Mouse (Mus musculus) thymus, postnatal 0 days (tissue): ENCODE measurements around the gene Gabrr3. TPM values are rescaled to one million over a fixed set of nuclear protein-coding genes. Genes with fewer than 3 reads are reported as not detected.

Source experiments
- DNase-seq: peaks from one replicate; pipeline ENCODE4 v3.0.0-alpha.2; 2015; ENCODE audit warnings: low spot score
- polyA plus RNA-seq: library from polyadenylated mRNA; unstranded; fragments of >200 nt; fragmentation: Nextera tagmentation; extraction: Ambion mirVana; gene quantifications from 2 replicates; pipeline ENCODE4 v1.2.1, GENCODE M21; 2015

The Gabrr3 gene
- polyA plus RNA-seq, 1 experiment from 2014 or later = not detected

DNA sequence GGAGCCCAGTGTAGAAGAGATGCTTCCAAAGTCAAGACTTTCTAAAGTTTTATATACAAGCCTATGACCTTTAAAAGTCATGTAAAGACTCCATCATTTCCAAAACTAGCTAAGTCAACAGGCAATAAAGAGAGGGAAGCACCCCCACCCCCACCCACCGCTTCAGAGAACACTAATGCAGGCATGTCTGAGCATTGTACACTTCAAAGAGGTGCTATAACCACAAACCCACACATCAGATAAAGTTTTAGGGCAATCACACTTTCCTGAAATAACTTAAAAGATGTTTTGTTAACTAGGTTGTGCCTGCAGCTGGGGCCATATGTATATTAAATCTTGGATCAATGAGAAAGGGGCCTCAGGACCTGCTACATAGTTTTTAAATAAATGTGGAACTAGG is 62.7 kb downstream of the Gabrr3 start:
- DNase-seq = peak; percentile 16

DNA sequence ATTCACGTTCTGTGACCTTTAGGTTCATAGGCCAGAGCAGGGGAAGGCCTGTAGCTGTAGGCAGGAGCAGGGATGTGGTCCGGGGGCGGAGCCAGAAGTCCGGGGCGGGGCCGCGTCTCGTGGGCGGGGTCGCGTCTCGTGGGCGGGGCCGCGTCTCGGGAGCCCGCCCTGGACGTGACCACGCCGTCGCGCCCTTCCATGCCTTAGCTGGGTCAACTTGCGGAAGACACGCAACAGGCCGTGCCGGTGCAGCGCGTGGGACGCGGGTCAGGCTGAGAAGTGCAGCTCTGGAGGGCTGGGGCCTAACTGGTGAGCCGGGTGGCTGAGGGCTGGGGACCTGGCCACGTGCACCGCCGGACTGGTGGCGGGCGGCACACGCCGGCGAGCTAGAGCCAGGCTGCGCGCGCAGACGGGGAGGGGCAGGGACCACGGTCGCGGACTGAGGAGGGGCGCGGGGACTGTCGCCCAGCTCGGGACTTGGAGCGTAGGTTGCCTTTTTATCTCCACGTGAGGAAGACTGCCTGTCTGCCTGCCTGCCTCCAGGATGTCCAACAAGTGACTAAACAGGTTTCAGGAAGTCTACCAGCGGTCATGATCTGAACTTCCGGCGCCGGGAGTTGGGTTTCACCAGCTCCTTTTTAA is 64.6 kb downstream of the Gabrr3 start, which contains the start of gene Riox2:
Riox2 (plus strand) TSS at position 139 of the 642 bp plus-strand sequence.
- DNase-seq = peak; percentile 79

DNA sequence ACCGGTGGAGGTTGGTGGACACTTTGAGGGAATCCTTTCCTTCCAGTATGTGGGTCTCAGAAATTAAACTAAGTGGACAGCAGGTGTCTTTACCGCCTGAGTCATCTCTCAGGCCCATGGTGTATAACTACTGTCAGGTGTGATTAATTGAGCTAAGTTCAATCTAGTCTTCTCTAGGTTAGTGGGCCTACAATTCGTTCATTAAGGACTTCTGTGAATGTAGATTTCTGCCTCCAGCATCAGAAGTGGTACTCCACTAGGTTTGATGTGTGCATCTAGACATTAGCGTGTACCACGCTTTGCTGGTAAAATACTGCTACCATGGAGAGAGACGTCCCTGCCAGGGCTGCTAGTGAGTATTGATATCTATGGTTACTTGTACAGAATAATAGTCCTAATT is 65.4 kb downstream of the Gabrr3 start:
- no peak for DNase-seq

DNA sequence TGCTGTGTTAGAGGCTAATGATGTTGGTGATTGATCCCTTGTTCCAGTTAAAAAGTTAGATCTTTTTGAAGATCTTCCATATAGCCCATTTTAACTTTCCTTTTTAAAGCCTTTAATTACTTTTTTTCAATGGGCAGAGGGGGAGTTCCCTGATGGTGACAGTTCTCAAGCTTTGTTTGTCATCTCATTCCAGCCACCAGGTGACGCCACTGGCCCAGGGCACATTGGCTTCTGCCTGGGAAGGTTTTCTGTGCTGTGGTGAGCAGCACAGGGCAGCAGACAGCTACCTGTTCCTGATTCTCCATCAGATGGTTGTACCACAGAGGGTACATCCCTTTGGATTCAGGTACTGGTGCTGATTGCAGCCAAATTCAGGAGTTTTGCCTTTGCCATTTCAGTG is 67.7 kb downstream of the Gabrr3 start:
- peak; percentile 50 for DNase-seq

DNA sequence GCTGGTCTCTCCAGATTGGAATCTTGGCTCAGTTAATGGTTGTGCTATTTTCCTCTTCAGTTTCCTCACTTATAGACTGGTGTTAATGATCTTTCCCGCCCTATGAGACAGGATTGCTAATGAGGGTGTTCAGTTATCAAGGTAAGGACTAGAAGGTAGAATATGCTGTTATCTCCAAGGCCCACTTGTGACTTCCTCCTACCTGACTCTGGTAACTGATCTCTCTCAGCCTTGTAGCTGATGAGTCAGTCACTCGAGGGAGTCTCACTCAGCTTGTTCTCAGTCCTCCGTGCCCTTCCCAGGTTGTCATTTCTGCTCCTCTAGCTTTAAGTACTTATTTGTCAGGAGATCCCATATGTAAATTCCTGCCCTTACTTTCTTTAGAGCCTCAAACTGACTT is 70.8 kb downstream of the Gabrr3 start:
- no peak for DNase-seq

DNA sequence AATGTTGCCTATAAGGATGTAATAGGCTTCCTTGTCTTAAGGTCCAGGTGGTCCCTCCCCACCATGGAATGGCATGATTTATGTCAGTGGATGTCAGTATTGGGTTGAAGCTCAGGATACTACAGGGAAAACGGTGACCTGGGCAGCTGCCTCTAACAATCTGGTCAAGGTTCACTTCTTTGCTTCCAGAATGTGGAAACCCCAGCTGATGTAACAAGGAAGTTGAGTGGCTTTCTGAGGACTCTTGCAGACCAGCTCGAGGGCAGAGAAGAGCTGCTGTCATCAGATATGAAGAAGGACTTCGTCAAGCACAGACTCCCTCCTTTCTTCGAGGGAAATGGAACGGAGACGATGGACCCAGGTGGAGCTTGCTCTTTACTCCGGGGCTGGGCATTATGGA is 80.1 kb downstream of the Gabrr3 start:
- DNase-seq = no peak

DNA sequence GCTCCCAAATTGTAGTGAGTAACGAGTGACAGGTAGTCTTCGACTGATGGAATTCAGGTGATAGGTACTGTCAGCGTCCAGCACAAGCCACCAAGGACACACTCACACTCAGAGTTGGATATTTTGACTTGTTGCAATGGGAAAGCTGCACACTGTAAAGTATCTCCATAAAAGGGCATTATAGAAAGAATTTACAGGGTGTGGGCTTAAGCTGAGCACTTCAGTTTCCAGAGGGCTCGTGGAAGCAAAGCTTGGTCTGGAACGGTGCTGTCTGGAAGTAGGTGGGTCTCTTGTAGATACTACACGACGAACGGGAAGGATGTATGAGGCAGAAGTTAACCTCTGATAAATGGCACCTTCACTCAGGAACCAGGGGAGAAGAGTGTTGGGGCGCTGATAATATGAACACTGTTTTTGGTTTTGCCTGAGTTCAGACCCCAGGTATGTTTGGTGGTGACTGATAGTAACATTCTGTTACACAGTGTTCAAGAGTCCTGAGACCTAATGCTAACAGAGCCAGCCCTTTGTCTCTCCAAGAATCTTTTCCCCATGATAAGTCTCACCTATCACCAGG is 80.9 kb downstream of the Gabrr3 start:
- DNase-seq = no peak

DNA sequence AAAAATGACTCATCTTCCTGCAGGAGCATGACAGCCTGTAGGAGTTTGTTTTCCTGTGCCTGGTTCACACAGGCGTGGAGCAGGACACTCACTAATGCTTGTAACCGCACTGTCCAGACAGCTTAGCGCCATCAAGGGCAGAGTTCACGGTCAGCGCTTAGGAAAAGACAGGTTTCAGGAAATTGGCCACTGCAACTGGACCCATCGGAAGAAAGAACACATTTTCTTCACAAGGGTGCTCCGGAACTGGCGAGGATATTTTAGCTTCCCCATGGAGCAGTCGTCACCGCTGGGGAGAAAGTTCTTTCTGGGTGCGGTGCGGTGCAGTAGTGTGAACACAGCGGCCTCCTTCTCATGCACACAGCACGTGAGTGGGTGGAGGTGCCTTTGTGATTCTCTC is 86.1 kb downstream of the Gabrr3 start:
- DNase-seq = no peak

DNA sequence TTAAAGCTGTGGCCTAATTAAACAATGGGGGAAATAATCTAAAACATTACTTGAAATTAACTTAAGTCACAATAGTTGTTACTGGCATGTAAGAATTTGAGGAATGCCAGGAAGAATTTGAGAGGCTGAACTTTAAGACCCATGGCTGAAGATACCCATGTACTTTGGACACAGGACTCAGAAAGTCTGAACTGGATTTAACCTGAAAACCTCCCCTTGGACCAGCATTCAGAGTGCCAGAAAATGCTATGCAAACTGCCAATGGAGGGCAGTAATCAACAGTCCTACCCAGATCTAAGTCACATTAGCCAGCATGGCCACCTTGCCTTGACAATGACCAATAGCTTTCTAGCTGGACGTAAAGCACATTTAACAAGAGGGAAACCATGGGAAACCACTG is 90.8 kb downstream of the Gabrr3 start:
- DNase-seq = no peak

DNA sequence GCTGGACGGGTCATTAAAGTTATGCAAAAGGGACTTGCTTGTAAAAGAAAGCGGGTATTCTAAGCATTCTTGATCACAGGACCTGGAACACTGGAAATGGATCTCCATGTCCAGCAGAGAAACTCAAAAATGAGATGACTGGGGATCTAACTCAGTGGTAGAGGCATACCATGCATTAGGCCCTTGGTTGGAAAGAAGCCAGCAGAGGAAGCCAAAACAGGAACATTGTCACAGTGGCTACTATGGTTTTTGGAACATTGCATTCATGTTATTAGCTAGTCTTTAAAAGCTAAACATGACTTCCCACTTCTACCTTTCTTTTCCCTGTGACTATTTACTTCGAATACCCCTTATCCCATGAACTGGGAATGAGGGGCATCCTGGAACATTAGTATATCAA is 92.0 kb downstream of the Gabrr3 start:
- no peak for DNase-seq

DNA sequence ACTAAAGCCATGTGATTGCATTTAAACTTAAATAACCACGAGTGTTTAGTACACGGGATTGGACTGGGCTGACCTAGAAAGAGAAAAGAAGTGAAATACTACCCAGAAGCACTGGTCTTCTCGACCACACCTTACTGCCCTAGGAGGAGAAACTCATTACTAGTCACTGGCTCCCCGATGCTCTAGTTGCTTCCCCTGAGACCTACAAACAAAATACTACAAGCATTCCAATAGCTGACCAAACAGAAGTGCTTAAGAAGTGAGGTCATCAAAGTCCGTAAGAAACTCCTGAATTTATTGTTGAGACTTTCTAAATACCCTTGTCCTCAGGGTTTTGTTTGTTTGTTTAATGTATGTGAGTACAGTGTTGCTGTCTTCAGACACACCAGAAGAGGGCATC is 102.7 kb downstream of the Gabrr3 start:
- DNase-seq = no peak

Other genes starting within 250 kb of the Gabrr3 start
- gene Olfr196, start 236.9 kb upstream of the Gabrr3 start, polyA plus RNA-seq = not detected in 2 replicates
- not detected in 2 replicates for gene Olfr198, start 203.8 kb upstream of the Gabrr3 start, polyA plus RNA-seq
- not detected in 2 replicates for gene Olfr199, start 187.6 kb upstream of the Gabrr3 start, polyA plus RNA-seq
- not detected in 2 replicates for gene Olfr201, start 134.7 kb upstream of the Gabrr3 start, polyA plus RNA-seq
- gene Olfr202, start 120.5 kb upstream of the Gabrr3 start, polyA plus RNA-seq = not detected in 2 replicates
- not detected in 2 replicates for gene Olfr203, start 108.5 kb upstream of the Gabrr3 start, polyA plus RNA-seq
- not detected in 2 replicates for gene Olfr204, start 89.1 kb upstream of the Gabrr3 start, polyA plus RNA-seq
- not detected in 2 replicates for gene Olfr205, start 76.2 kb upstream of the Gabrr3 start, polyA plus RNA-seq
- not detected in 2 replicates for gene Olfr206, start 58.1 kb upstream of the Gabrr3 start, polyA plus RNA-seq
- not detected in 2 replicates for gene Olfr209, start 43.3 kb upstream of the Gabrr3 start, polyA plus RNA-seq
- gene Riox2, start 64.4 kb downstream of the Gabrr3 start, polyA plus RNA-seq = 26.0 and 29.6 TPM in 2 replicates
- gene Crybg3, start 193.6 kb downstream of the Gabrr3 start, polyA plus RNA-seq = 2.0 and 2.1 TPM in 2 replicates
- gene Arl6, start 232.1 kb downstream of the Gabrr3 start, polyA plus RNA-seq = 10.8 and 13.2 TPM in 2 replicates